Mouse (Mus musculus) heart, embryonic 15.5 days (tissue): ENCODE results near the gene Parp16. TPM values are rescaled to one million over a fixed set of nuclear protein-coding genes. Genes with fewer than 3 reads are reported as not detected.

Experiments
- ATAC-seq: fragments of 200-750 bp; cut with Nextera tagmentation; replicated peaks from 2 replicates; pipeline ENCODE4 v1.8.0; 2017; ENCODE audit warnings: low read depth, moderate TSS enrichment; ENCODE audit not compliant: insufficient number of reproducible peaks, insufficient read depth, low FRiP score
- H3K27ac ChIP-seq: fragments of 300-500 bp; sonication (generic); 2 replicates; pipeline ENCODE4 v1.5.1; 2015; ENCODE audit warnings: mild to moderate bottlenecking, inconsistent platforms
- H3K27me3 ChIP-seq: fragments of 300-500 bp; sonication (generic); 2 replicates; pipeline ENCODE4 v1.6.1; 2015; ENCODE audit warnings: inconsistent platforms
- H3K36me3 ChIP-seq: fragments of 300-500 bp; sonication (generic); 2 replicates; pipeline ENCODE4 v1.6.1; 2015; ENCODE audit warnings: mild to moderate bottlenecking, inconsistent platforms
- H3K4me1 ChIP-seq: fragments of 300-500 bp; sonication (generic); replicated peaks from 2 replicates; pipeline ENCODE4 v1.6.1; 2015; ENCODE audit warnings: inconsistent platforms
- H3K4me2 ChIP-seq: fragments of 300-500 bp; sonication (generic); 2 replicates; pipeline ENCODE4 v1.6.1; 2015; ENCODE audit warnings: inconsistent platforms, mild to moderate bottlenecking, moderate library complexity
- H3K4me3 ChIP-seq: fragments of 300-500 bp; sonication (generic); 2 replicates; pipeline ENCODE4 v1.5.1; 2015; ENCODE audit warnings: mild to moderate bottlenecking, inconsistent platforms
- H3K9ac ChIP-seq: fragments of 300-500 bp; sonication (generic); 2 replicates; pipeline ENCODE4 v1.6.1; 2015; ENCODE audit warnings: mild to moderate bottlenecking, inconsistent platforms
- H3K9me3 ChIP-seq: fragments of 300-500 bp; sonication (generic); replicated peaks from 2 replicates; pipeline ENCODE4 v1.6.1; 2016; ENCODE audit warnings: inconsistent platforms
- WGBS: fragments of 180-500 bp; shearing (Covaris S2); methylation state at CpG from one replicate; pipeline ENCODE4 v1.1.7; 2015; ENCODE audit warnings: mixed read lengths; 5-methylcytosine and 5-hydroxymethylcytosine counted together
- polyA plus RNA-seq: library from polyadenylated mRNA; unstranded; fragments of >200 nt; fragmentation: Nextera tagmentation; extraction: Ambion mirVana; gene quantifications from 2 replicates; pipeline ENCODE4 v1.2.1, GENCODE M21; 2015

Gene Parp16
- polyA plus RNA-seq, 1 experiment from 2014 or later = 5.3 TPM

DNA sequence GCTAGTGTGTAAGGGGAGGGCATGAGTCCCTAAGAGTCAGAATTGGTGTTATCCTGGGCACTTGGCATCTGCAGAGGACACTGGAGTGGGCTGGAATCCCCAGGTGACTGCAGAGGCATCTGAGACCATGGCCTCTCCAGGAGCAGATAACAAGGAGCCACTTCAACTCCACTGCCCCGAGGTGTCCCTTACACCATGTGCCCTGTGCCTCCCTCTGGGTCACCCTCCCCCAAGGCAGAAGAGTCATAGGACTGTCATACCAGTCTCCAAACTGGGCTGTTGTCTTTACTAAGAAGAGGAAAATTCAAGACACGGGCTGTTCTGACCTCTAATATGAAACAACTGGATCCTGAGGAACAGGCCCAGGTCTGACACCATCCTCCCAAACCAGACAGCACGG is 39.6 kb downstream of the Parp16 start:
- no peak for ATAC-seq
- H3K27ac ChIP-seq = no peak overlapping the region
- H3K4me2 ChIP-seq = no peak overlapping the region
- 72% methylated on average over 3 of the region's 3 CpGs for WGBS
- peaks cover 17% of the 10 kb centered on the region for H3K36me3 ChIP-seq
- no peaks in the 10 kb centered on the region for H3K9me3 ChIP-seq
- no peak overlapping the region for H3K9ac ChIP-seq
- H3K4me3 ChIP-seq = no peak overlapping the region
- H3K27me3 ChIP-seq = no peaks in the 10 kb centered on the region
- H3K4me1 ChIP-seq = no peaks in the 10 kb centered on the region

DNA sequence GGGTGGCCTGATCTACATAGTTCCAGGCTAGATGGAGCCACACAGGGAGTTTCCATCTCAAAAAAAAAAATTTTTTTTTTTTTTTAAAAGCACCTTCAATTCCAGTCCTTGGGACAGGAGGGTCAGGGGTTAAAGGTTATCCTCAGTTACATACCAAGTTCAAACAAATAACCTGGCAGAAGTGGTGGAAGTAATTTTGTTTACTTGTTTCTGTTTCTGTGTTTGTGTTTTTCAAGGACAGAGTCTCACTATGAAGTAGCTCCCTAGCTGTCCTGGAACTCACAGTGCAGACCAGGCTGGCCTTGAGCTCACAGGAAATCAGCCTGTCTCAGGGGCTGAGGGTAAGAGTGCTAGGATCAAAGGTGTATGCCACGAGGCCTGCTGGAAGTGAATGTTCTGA is 40.4 kb downstream of the Parp16 start:
- ATAC-seq = no peak
- Histone ChIP-seq H3K9ac (no peak overlapping the region), H3K27me3 (no peaks in the 10 kb centered on the region), H3K27ac (no peak overlapping the region), H3K4me2 (no peak overlapping the region), H3K4me1 (no peaks in the 10 kb centered on the region), H3K9me3 (no peaks in the 10 kb centered on the region), H3K36me3 (peaks cover 11% of the 10 kb centered on the region), H3K4me3 (no peak overlapping the region)
- WGBS = 48% methylated on average over 1 of the region's 1 CpGs

DNA sequence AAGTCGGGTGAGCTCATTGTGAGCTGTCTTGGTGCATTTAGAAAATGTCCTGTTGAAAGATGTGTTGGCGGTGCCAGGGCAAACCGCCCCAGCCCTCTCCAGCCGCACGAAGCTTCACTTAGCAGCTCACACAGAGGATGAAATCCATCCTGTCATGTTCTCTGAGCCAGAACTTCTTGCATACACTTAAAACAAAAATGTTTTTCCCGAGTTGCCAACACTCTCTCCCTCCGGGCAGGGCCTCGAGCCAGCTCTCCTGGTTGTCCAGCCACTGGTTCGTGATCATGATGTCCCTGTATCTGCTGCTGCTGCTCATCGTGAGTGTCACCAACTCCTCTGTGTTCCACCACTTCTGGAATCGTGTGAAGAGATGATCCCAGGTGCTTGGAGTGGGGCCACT is 42.5 kb downstream of the Parp16 start:
- H3K36me3 ChIP-seq = peaks cover 11% of the 10 kb centered on the region
- ATAC-seq = no peak
- H3K27ac ChIP-seq = no peak overlapping the region
- H3K4me2 ChIP-seq = no peak overlapping the region
- WGBS = 62% methylated on average over 11 of the region's 11 CpGs
- H3K4me1 ChIP-seq = no peaks in the 10 kb centered on the region
- no peaks in the 10 kb centered on the region for H3K27me3 ChIP-seq
- H3K4me3 ChIP-seq = no peak overlapping the region
- H3K9ac ChIP-seq = no peak overlapping the region
- H3K9me3 ChIP-seq = no peaks in the 10 kb centered on the region

DNA sequence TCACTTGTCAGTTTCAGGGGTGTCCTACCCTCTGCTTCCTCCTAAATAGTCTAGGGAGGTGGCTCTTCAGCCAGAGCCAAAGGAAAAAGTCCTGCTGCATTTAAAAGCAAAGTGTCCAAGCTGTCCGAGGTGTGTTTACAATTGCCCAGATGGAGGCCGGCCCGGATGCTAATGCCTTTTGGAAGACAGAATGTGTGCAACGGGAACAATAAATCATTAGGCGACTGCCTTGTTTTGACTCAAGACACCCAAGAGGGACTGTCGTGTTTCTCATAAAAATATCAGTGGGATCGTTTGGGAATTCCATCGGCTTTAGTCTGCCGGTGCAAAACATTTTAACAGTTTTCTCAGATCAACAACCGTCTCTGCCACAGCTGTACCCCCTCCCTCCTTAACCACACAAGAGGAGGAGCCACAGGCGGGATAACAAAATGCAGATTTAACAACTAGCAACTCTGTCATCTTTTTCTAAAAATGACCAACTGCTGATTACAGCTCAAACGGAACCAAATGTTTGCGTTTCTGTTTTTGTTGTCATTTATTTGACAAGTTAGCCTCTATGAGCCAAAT is 43.1 kb downstream of the Parp16 start:
- no peak for ATAC-seq
- Histone ChIP-seq H3K4me2 (no peak overlapping the region), H3K27me3 (no peaks in the 10 kb centered on the region), H3K4me1 (no peaks in the 10 kb centered on the region), H3K4me3 (no peak overlapping the region), H3K27ac (no peak overlapping the region), H3K9me3 (no peaks in the 10 kb centered on the region), H3K9ac (no peak overlapping the region), H3K36me3 (peaks cover 11% of the 10 kb centered on the region)
- WGBS = 71% methylated on average over 13 of the region's 13 CpGs

DNA sequence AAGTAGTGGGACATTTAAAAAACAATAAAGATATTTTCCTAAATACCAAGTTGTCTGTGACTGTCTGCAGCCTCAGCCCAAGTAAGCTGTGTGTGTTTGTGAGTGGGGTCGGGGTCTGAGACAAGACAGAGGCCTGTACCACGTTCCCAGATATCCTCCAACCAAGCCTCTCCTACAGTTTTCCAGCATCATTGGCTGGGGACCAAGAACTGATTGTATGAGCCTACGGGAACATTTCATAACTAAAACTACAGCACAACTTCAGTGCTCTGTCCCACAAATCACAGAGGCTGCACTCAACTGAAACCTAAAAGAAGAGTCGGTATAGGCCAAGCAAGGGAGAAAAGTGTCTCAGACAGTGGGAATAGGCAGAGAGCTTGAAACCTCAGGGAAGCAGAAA is 44.0 kb downstream of the Parp16 start:
- no peak overlapping the region for H3K9ac ChIP-seq
- no peak for ATAC-seq
- H3K4me2 ChIP-seq = no peak overlapping the region
- no peaks in the 10 kb centered on the region for H3K9me3 ChIP-seq
- peaks cover 11% of the 10 kb centered on the region for H3K36me3 ChIP-seq
- WGBS = 67% methylated on average over 4 of the region's 4 CpGs
- no peak overlapping the region for H3K27ac ChIP-seq
- no peak overlapping the region for H3K4me3 ChIP-seq
- no peaks in the 10 kb centered on the region for H3K4me1 ChIP-seq
- H3K27me3 ChIP-seq = no peaks in the 10 kb centered on the region

DNA sequence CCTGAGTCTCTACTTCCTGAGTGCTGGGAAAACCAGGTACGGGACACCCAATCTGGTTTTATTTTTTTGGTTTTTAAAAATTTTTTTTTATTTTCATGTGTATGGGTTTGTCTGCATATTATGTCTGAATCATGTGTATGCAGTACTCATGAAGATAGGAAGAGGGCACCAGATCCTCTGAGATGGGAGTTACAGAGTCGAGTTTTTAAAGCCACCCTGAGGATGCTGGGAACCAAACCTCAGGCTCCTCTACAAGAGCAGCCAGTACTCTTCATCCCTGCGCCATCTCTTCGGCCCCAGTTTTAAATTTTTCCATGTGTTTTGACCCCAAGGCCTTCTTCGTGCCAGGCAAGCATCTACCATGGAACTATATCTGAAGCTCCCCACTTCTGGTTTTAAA is 44.6 kb downstream of the Parp16 start:
- H3K4me1 ChIP-seq = no peaks in the 10 kb centered on the region
- no peak overlapping the region for H3K27ac ChIP-seq
- no peaks in the 10 kb centered on the region for H3K27me3 ChIP-seq
- no peak overlapping the region for H3K4me2 ChIP-seq
- H3K36me3 ChIP-seq = peaks cover 11% of the 10 kb centered on the region
- H3K9ac ChIP-seq = no peak overlapping the region
- no peaks in the 10 kb centered on the region for H3K9me3 ChIP-seq
- ATAC-seq = no peak
- WGBS = 86% methylated on average over 5 of the region's 5 CpGs
- H3K4me3 ChIP-seq = no peak overlapping the region

DNA sequence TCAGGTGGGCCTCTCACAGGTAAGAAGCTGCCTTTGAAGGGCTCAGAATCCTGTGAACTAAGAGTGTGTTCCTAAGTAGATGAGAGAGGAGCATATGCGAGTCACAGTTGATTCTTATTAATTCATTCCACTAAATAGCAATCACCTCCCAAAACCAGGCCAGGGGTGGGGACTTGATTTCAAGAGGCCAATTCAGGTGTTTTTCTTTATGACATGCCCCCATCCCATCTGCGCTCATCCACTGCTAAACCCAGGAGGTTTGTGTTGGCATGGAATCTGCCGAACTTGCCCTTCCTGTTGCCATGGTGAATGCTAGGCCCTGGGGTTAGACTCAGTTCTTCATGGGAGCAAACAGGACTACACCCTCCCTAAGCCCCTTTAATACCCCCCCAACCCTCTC is 45.4 kb downstream of the Parp16 start:
- 81% methylated on average over 3 of the region's 3 CpGs for WGBS
- no peaks in the 10 kb centered on the region for H3K9me3 ChIP-seq
- no peak overlapping the region for H3K4me2 ChIP-seq
- H3K27ac ChIP-seq = no peak overlapping the region
- ATAC-seq = no peak
- H3K4me3 ChIP-seq = no peak overlapping the region
- no peaks in the 10 kb centered on the region for H3K4me1 ChIP-seq
- no peak overlapping the region for H3K9ac ChIP-seq
- no peaks in the 10 kb centered on the region for H3K27me3 ChIP-seq
- peaks cover 11% of the 10 kb centered on the region for H3K36me3 ChIP-seq

DNA sequence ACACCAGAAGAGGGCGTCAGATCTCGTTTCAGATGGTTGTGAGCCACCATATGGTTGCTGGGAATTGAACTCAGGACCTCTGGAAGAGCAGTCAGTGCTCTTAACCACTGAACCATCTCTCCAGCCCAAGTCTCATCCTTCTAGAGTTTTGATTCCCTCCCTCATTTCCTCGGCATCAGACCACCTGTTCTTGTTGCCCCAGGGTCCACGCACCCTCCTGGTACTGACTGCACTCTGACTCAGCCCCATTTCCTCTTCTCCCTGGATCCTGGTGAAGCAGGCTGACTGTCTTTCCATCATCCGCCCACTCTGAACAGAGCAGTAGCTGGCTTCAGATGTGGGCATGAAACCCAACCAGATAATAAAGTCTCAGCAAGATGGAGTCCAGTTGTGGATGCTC is 46.8 kb downstream of the Parp16 start:
- peaks cover 7% of the 10 kb centered on the region for H3K36me3 ChIP-seq
- H3K9me3 ChIP-seq = no peaks in the 10 kb centered on the region
- no peak overlapping the region for H3K4me3 ChIP-seq
- H3K9ac ChIP-seq = no peak overlapping the region
- H3K4me1 ChIP-seq = no peaks in the 10 kb centered on the region
- no peak for ATAC-seq
- H3K27ac ChIP-seq = no peak overlapping the region
- WGBS = 57% methylated on average over 5 of the region's 5 CpGs
- H3K4me2 ChIP-seq = no peak overlapping the region
- H3K27me3 ChIP-seq = no peaks in the 10 kb centered on the region

DNA sequence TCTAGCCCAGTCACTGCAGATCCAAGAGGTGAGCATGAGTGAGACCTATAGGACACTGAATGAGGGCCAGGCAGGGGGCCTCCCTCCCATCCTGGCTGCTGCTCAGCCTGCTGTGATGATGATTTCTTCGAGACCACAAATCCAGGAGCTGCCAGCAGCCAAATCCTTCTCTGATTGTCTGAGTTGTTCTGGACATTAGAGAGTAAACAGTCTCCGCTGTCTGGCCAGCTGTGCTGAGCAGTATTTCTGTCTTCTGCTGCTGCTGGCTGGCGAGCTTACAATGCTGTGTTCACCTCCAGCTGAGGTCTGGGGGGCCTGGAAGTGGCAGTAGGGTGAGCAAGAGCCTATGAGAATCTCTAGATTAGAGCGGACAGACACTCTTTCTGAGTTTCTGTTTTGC is 48.1 kb downstream of the Parp16 start:
- no peak overlapping the region for H3K9ac ChIP-seq
- ATAC-seq = no peak
- H3K4me1 ChIP-seq = no peaks in the 10 kb centered on the region

DNA sequence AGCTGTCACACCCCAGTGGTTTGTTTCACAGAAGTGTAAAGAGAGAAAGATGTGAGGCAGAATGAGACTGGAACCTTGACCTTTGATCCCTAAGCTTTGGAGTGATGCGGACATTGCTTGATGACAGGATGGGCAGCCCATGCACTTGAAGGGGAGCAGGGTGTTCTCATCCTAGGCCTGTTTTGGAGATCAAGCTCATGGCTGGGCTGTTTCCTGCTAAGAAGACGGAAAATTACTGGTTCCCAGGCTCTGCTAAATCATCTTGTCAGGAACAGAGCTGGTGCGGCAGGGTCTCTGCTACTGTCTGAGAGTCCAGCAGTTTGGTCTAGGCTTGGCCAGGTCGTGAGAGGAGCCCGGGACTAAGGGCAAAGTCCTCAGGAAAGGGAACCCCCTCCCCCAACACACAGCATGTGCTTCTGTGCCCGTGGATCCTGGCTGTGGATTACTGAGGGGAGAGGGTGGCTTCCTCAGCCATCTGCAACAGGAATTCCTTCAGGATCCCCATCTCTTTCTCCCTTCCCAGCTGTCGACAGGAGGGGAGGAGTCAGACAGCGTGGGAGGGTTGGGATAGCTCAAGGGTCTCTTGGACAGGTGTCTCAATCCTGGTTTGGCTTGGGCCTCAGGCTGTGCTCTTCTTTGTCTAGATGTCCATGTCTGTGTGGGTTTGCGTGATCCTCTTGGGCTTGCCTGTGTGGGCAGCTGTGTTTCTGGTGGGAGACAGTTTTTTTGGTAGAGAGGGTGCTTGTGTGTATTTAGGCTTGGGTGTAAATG is 49.1 kb downstream of the Parp16 start:
- H3K27me3 ChIP-seq = no peaks in the 10 kb centered on the region
- H3K36me3 ChIP-seq = no peaks in the 10 kb centered on the region
- no peak for ATAC-seq
- no peaks in the 10 kb centered on the region for H3K4me1 ChIP-seq
- no peak overlapping the region for H3K4me3 ChIP-seq
- H3K27ac ChIP-seq = no peak overlapping the region
- no peak overlapping the region for H3K4me2 ChIP-seq
- no peaks in the 10 kb centered on the region for H3K9me3 ChIP-seq
- no peak overlapping the region for H3K9ac ChIP-seq
- 44% methylated on average over 9 of the region's 9 CpGs for WGBS

More for the DNA sequence above, 48.1 kb downstream of the Parp16 start:
- Histone ChIP-seq H3K4me2 (no peak overlapping the region), H3K36me3 (peaks cover 7% of the 10 kb centered on the region), H3K27me3 (no peaks in the 10 kb centered on the region), H3K4me3 (no peak overlapping the region), H3K9me3 (no peaks in the 10 kb centered on the region), H3K27ac (no peak overlapping the region)
- WGBS = 56% methylated on average over 4 of the region's 4 CpGs

DNA sequence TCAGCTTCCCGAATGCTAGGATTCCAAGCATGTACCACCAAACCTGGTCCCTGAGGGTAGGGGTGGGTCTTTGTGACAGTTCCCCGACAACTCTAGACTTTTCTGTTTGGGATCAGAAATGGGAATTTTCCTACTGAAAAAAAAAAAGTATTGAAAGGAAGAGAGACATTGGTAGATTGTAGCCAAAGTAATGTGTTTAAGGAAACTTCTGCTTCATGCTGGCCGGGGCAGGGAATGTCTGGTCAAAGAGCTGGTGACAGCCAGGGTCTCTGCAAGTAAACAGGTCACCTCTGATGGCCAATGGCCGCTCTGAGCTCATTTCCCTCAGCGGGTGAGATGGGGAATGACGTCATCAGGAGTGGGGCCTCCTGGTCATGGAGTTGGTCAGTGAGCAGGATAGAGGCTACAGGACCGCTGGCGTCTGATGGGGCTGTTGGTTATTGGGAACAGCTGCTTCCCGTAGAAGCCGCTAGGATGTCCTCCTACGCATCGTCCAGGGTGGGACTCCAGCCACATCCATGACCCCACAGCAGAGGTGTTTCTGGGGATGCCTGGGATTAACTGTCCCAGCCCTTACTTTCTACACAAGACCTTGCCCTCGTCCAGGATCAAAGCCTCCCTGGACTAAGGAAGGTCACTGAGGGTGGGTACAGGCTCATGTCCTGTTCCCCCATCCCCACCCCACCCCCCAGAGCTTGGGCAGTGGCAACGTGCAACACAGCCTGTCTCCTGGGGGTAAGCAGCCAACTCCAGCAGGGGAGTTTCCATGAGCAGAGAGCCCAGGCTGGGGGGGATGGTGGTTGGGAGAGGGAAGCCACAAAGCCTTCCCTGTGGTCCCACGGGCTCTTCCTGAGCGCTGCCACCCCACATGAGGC is 52.6 kb downstream of the Parp16 start:
- Histone ChIP-seq H3K4me2 (no peak overlapping the region), H3K27me3 (no peaks in the 10 kb centered on the region), H3K36me3 (no peaks in the 10 kb centered on the region), H3K9me3 (no peaks in the 10 kb centered on the region), H3K4me3 (no peak overlapping the region), H3K4me1 (no peaks in the 10 kb centered on the region), H3K27ac (no peak overlapping the region), H3K9ac (no peak overlapping the region)
- peak; percentile 43; the same call in 1 of the 2 replicates for ATAC-seq
- WGBS = 52% methylated on average over 16 of the region's 16 CpGs
